Mouse (Mus musculus): ENCODE measurements at regions not wholly inside any gene's neighbourhood (a gene's known extent, or its start where the extent isn't known, plus 50 kb on each side); places are given as distances from the start of the nearest gene placed in this dataset.

- DNase-seq (ENCODE audit: low spot score in 2 of 2): peak in 1 of 2 experiments; percentile 20
Observed at GRCm38 (mm10) chr10:111419375-111420194, 53.4 kb upstream of the Nap1l1 start.

GRCm38 (mm10) chr10:111420195-111420838, 52.7 kb upstream of the Nap1l1 start:
- DNase-seq (ENCODE audit: low spot score in 2 of 2): no peak

GRCm38 (mm10) chr10:111422057-111422456, 51.0 kb upstream of the Nap1l1 start:
- DNase-seq (ENCODE audit: low spot score in 2 of 2): no peak

- peak; percentile 55 to 83 for DNase-seq (ENCODE audit: low spot score in 2 of 2)
Observed at GRCm38 (mm10) chr10:111422649-111423048, 50.4 kb upstream of the Nap1l1 start.
